Mouse (Mus musculus): ENCODE results near the gene Prrc2b. TPM values are rescaled to one million over a fixed set of nuclear protein-coding genes. Genes with fewer than 3 reads are reported as not detected.

Prrc2b gene
- polyA plus RNA-seq, 1 experiment = 35.1 TPM

GRCm38 (mm10) chr2:32144633-32145032 lies 6.2 kb upstream of the Prrc2b start:
- H3K27me3 ChIP-seq (ENCODE audit: control insufficient read depth, insufficient read depth, low read length) = no peaks in the 10 kb centered on the region
- no peak for TF ChIP-seq CTCF (IDR thresholded peaks at IDR 0.05; ENCODE audit: extremely low read depth, insufficient read depth, insufficient read length, insufficient replicate concordance)
- no peak for TF ChIP-seq POLR2A (IDR thresholded peaks at IDR 0.05; ENCODE audit: low read depth, low read length)
- no peak overlapping the region for H3K27ac ChIP-seq (ENCODE audit: insufficient read depth, low read length)
- H3K4me1 ChIP-seq (ENCODE audit: control insufficient read depth, insufficient read depth, insufficient read length) = no peaks in the 10 kb centered on the region
- 52% methylated on average over 5 of the region's 5 CpGs for WGBS
- DNase-seq (ENCODE audit: low read depth in 1 of 2, low spot score in 2 of 2) = no peak
- H3K4me3 ChIP-seq (ENCODE audit: extremely low read depth, insufficient read depth, insufficient read length) = no peak overlapping the region
- no peaks in the 10 kb centered on the region for H3K36me3 ChIP-seq (ENCODE audit: control insufficient read depth, insufficient read depth, low read length)

GRCm38 (mm10) chr2:32146617-32147162 lies 4.2 kb upstream of the Prrc2b start:
- H3K36me3 ChIP-seq (ENCODE audit: control insufficient read depth, insufficient read depth, low read length) = no peaks in the 10 kb centered on the region
- H3K4me1 ChIP-seq (ENCODE audit: control insufficient read depth, insufficient read depth, insufficient read length) = peaks cover 4% of the 10 kb centered on the region; the same call in 1 of the 2 replicates
- H3K27ac ChIP-seq (ENCODE audit: insufficient read depth, low read length) = no peak overlapping the region
- H3K27me3 ChIP-seq (ENCODE audit: control insufficient read depth, insufficient read depth, low read length) = no peaks in the 10 kb centered on the region
- no peak for DNase-seq (ENCODE audit: low read depth in 1 of 2, low spot score in 2 of 2)
- TF ChIP-seq POLR2A (IDR thresholded peaks at IDR 0.05; ENCODE audit: low read depth, low read length) (no peak), CTCF (IDR thresholded peaks at IDR 0.05; ENCODE audit: extremely low read depth, insufficient read depth, insufficient read length, insufficient replicate concordance) (no peak)
- 76% methylated on average over 5 of the region's 5 CpGs for WGBS
- no peak overlapping the region for H3K4me3 ChIP-seq (ENCODE audit: extremely low read depth, insufficient read depth, insufficient read length)

- Histone ChIP-seq H3K36me3 (ENCODE audit: control insufficient read depth, insufficient read depth, low read length) (no peaks in the 10 kb centered on the region), H3K27me3 (ENCODE audit: control insufficient read depth, insufficient read depth, low read length) (no peaks in the 10 kb centered on the region), H3K27ac (ENCODE audit: insufficient read depth, low read length) (0 out of 2 replicates have a peak overlapping the region, but pooled peaks have one; percentile 73), H3K4me1 (ENCODE audit: control insufficient read depth, insufficient read depth, insufficient read length) (peaks cover 26% of the 10 kb centered on the region; the same call in 1 of the 2 replicates), H3K4me3 (ENCODE audit: extremely low read depth, insufficient read depth, insufficient read length) (no peak overlapping the region)
- DNase-seq (ENCODE audit: low read depth in 1 of 2, low spot score in 2 of 2) = no peak
- TF ChIP-seq CTCF (IDR thresholded peaks at IDR 0.05; ENCODE audit: extremely low read depth, insufficient read depth, insufficient read length, insufficient replicate concordance) (no peak), POLR2A (IDR thresholded peaks at IDR 0.05; ENCODE audit: low read depth, low read length) (no peak)
- WGBS = 94% methylated on average over 1 of the region's 1 CpGs
Observed at GRCm38 (mm10) chr2:32150135-32150534, 747 bp upstream of the Prrc2b start.

- Histone ChIP-seq H3K4me3 (ENCODE audit: extremely low read depth, insufficient read depth, insufficient read length) (peak overlapping the region; percentile 60; the same call in 1 of the 2 replicates), H3K4me1 (ENCODE audit: control insufficient read depth, insufficient read depth, insufficient read length) (peaks cover 30% of the 10 kb centered on the region; the same call in 1 of the 2 replicates), H3K36me3 (ENCODE audit: control insufficient read depth, insufficient read depth, low read length) (no peaks in the 10 kb centered on the region), H3K27ac (ENCODE audit: insufficient read depth, low read length) (peak overlapping the region; percentile 73), H3K27me3 (ENCODE audit: control insufficient read depth, insufficient read depth, low read length) (no peaks in the 10 kb centered on the region)
- no peak for DNase-seq (ENCODE audit: low read depth in 1 of 2, low spot score in 2 of 2)
- WGBS = 10% methylated on average over 7 of the region's 7 CpGs
- TF ChIP-seq CTCF (IDR thresholded peaks at IDR 0.05; ENCODE audit: extremely low read depth, insufficient read depth, insufficient read length, insufficient replicate concordance) (no peak), POLR2A (IDR thresholded peaks at IDR 0.05; ENCODE audit: low read depth, low read length) (no peak)
Observed at GRCm38 (mm10) chr2:32150562-32150923, 339 bp upstream of the Prrc2b start.

- H3K27me3 ChIP-seq (ENCODE audit: control insufficient read depth, insufficient read depth, low read length) = no peaks in the 10 kb centered on the region
- DNase-seq (ENCODE audit: low read depth in 1 of 2, low spot score in 2 of 2) = no peak
- WGBS = 0% methylated on average over 22 of the region's 22 CpGs
- H3K4me3 ChIP-seq (ENCODE audit: extremely low read depth, insufficient read depth, insufficient read length) = peak overlapping the region; percentile 96
- peak overlapping the region; percentile 99 for H3K27ac ChIP-seq (ENCODE audit: insufficient read depth, low read length)
- H3K36me3 ChIP-seq (ENCODE audit: control insufficient read depth, insufficient read depth, low read length) = no peaks in the 10 kb centered on the region
- TF ChIP-seq CTCF (IDR thresholded peaks at IDR 0.05; ENCODE audit: extremely low read depth, insufficient read depth, insufficient read length, insufficient replicate concordance) (no peak), POLR2A (IDR thresholded peaks at IDR 0.05; ENCODE audit: low read depth, low read length) (no peak)
- peaks cover 33% of the 10 kb centered on the region; the same call in 1 of the 2 replicates for H3K4me1 ChIP-seq (ENCODE audit: control insufficient read depth, insufficient read depth, insufficient read length)
Observed at GRCm38 (mm10) chr2:32151660-32152366, 931 bp downstream of the Prrc2b start.

GRCm38 (mm10) chr2:32152367-32153034 lies 1.6 kb downstream of the Prrc2b start:
- peak overlapping the region; percentile 96 for H3K4me3 ChIP-seq (ENCODE audit: extremely low read depth, insufficient read depth, insufficient read length)
- TF ChIP-seq POLR2A (IDR thresholded peaks at IDR 0.05; ENCODE audit: low read depth, low read length) (no peak), CTCF (IDR thresholded peaks at IDR 0.05; ENCODE audit: extremely low read depth, insufficient read depth, insufficient read length, insufficient replicate concordance) (no peak)
- peak overlapping the region; percentile 99 for H3K27ac ChIP-seq (ENCODE audit: insufficient read depth, low read length)
- WGBS = 24% methylated on average over 12 of the region's 12 CpGs
- H3K36me3 ChIP-seq (ENCODE audit: control insufficient read depth, insufficient read depth, low read length) = no peaks in the 10 kb centered on the region
- H3K27me3 ChIP-seq (ENCODE audit: control insufficient read depth, insufficient read depth, low read length) = no peaks in the 10 kb centered on the region
- no peak for DNase-seq (ENCODE audit: low read depth in 1 of 2, low spot score in 2 of 2)
- peaks cover 33% of the 10 kb centered on the region; the same call in 1 of the 2 replicates for H3K4me1 ChIP-seq (ENCODE audit: control insufficient read depth, insufficient read depth, insufficient read length)

Data from spleen, adult 2 months (tissue).